Mouse (Mus musculus) frontal cortex, postnatal 14 days (tissue): ENCODE results near the gene Lrmda.

Source experiments
- DNase-seq, 2 experiments: peaks; one replicate each; pipeline ENCODE4 v3.0.0; 2022; ENCODE audit warnings: low spot score in 2 of 2

Gene Lrmda

DNA sequence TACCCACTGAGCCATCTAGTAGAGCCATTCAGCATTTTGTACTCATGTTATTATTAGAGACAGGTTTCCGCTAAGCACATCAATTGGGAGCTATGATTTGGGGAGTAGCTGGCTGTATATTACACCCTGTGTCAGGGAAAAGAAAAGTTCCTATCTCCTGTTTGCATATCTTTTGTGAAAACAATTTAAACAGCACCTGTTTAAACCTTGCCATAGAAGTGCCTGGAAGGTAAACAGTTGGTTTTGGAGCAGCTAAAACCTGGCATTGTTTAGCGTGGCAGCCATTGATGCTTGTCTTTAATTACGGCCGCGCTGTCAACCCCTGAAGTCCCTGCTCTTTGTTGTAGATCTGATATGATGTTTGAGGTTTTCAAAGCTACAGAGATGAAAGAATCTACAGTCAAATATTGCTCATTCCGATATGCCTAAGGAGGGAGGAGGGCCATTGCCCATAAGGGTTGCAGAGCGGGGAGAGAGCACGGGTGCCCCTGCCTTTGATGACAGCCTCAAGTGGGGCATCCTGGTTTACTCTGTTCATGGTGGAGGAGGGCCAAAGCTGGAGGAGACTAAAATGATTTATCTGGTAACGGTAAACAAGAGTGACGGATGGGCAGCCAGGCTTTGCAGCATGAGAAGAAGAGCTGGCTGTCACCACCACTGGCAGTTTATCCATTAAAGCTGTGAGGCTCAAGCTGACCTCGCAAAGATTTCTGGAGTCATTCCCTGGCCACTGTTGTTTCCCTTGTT lies 306.9 kb downstream of the Lrmda start:
- no peak for DNase-seq

DNA sequence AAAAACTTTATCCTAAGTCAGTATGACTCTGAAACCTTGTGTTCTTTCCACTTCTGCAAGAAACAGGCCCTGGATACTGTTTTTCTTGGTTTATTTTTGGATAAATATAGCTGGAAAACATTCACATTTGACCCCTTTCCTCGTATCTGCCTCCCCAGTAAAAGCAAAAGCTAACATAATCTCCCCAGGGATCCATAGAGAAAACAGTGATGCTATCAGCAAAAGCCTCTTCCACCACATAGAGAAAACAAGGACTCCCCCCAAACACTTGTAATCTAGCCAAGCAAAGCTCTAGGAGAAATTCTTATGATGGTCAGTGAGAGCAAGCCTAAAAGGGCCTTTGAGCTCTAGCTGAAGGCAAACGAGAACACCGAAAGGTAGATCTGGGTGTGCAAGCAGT lies 309.7 kb downstream of the Lrmda start:
- DNase-seq = no peak

DNA sequence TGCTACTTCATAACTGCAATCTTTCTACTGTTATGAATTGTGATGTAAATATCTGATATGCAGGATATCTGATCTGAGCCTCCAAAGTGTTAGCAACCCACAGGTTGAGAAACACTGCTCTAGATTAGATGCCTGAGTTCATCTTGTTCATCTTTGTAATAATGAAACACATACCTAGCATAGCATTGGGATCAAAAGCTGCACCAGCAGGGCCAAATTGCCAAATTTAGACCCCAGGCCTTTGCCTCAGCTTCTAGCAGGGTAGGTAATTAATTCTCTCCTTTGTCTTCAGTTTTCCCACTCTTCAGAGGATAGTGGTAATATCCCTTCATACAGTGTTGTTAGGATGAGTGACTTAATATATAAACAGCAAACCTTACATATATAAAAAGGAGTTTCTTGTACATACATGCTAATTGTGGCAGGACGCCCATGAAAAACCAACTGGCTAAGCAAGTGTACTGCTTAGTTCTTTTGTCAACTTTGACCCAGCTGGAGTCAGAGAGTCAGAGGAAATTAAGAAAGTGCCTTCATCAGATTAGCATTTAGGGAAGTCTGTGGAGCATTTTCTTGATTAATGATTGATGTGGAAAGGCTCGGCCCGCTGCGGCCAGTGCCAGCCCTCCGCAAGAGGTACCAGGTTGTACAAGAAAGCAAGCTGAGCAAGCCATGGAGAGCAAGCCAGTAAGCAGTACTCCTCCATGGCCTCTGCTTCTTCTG lies 315.7 kb downstream of the Lrmda start:
- no peak for DNase-seq

DNA sequence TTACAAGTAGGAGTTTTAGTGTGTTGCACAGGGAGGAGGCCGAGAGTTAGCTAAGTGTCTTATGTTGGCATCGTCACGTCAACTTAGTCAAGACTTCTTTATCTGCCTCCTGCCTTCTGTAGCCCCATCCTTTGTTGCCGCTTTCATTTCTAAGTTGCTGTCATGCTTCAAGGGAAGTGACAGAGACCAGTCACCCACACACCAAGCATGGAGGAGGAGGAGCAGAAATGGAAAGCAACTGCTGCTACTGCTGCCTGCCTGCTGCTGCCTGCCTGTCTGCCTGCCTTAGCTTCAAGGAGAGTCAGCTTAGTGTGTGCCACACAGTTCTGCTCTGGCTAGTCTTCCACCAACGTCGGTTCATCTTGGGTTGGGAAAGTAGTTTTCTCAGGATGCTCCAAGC lies 319.7 kb downstream of the Lrmda start:
- peak; percentile 7 to 14 for DNase-seq

DNA sequence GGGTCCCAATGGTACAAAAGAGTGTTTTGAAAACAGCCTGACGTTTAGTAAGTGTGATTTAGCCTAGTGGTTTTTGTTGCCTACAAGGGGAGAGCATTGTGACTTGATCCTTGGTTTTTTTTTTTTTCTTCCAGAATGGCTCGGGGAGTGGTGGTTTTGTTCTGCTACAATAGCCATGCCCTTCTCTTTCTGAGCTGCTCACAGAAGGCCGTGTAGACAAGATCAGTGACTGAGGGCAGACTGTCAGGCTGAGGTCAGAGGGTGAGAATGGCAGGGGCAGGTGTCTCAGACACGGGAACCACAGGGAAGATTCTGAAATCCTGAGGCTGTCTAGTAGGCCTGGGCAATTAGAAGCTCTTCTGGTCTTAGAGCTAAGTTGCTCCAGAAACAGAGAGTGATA lies 323.8 kb downstream of the Lrmda start:
- no peak for DNase-seq

DNA sequence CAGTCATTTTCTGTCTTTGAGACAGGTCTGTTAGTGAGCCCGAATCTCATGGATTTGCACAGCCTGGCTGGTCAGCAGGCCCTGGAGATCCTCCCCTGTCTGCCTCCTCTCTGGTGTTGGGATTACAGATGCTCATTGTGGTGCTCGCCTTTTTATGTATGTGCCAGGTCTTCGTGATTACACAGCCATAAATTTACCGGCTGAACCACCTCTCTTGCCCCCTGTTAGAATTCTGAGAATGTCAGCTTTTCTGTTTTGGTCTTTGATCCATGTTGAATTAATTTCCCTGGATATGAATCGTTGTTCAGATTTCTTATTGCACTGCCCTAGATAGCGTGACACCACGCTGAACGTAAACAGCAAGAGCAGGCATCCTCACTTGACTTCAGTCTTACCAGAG lies 325.7 kb downstream of the Lrmda start:
- DNase-seq = no peak

DNA sequence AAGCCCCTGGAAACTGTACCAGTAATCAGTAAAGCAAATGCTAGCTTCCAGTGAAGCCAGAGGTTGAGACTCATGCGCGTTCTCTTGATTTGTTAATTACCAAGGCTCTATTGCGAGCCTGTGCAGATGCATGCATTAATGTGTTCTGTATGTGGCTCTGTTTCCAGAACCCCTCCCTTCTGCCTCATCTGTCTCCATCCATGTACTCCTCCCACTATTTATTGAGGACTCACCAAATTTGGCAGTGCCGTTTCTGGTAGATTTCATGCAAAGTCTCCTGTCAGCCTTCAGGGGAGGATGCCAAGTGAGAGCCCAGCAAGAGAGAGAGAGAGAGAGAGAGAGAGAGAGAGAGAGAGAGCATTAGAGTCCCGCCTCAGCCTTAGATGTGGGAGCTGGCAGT lies 334.1 kb downstream of the Lrmda start:
- no peak for DNase-seq

DNA sequence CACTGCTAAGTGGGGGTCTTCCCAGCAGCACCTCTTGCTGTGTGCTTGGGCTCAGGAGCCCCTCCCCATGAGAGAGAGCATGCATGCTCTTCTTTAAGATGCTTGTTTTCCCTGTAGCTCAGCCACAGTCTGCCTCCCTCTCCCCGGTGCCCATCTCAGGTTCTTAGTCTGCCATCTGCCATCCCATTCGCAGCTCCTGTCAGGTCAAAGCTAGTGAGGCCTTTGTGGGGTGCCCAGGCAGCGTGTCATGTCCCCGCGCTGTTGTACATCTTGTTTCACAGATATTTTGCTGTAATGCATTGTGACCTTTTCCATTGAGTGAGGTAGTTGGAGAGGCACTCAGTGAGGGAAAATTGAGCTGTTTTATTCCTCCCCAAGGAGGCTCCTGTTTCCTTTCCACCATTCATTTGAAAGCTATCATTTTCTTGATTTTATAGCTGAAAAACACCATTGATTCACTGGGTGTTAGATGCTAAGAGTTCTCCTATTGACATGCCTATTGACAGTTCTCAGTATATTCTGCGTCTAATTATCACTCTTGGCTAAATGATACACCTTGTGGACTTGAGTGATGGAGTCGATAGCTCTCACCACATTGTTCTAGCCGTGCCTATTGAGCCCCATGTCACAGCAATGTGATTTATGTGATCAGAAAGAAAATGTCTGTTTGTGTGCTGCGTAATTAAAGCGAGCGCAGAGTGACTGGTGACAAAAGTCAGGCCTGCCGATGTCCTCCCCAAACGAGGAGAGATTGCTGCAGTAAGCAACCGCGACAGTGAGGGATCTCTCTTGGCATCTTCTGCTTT lies 335.5 kb downstream of the Lrmda start:
- no peak for DNase-seq

DNA sequence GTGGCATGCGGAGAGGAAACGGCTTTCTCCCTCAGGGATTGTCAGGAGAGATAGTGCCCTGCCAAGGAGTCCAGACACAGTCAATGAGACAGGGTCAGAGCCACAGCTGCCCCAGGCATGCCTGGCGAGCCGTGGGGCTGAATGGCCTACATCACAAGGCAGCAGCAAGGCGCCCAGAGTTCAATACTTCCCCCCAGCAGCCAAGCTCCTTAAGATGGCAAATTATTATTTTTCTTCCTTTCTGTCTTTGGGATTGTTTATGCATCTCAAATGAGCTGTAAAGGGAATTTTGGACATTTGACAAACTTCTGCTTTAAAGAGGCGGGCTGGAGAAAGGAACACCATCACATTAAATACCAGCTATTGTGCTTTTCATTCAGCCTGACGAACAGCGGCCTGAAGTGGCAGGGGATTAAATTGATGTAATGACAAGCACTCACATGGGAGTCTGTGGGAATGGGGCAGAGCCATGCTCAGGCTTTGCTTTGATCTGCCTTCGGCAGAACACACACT lies 338.5 kb downstream of the Lrmda start:
- DNase-seq = no peak

DNA sequence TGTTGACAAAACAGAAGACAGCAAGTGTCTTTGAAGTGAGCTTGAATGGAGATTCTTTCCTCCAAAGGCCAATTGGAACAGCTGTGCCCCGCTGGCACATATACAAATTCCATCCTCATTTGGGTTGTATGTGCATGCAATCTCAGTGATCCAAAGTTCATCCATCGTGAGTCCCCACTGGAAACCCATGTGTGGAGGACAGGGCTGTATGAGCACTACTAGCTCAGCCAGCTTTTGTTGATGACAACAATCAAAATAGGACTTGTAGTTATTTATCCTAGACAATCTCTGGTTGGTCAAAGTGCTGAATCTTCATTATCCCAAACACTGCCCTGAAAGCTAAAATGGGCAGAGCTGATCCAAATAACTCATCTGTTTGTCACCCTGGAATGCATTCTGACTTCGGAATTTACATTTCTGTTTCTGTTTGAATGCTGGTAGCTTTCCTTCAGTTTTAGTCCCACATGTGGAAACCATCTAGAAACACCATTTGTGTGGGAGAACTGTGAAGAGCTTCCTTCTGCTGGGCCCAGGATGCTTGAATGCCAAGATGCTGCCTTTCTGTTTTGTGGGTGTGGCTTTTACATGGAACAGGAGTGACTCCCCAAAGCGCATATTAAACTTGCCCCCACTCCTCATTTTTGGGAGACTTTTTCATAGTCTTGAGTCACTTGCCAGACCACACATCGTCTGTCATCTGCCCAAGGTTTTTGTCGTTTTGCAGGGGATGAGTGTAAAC lies 344.7 kb downstream of the Lrmda start:
- DNase-seq = no peak

DNA sequence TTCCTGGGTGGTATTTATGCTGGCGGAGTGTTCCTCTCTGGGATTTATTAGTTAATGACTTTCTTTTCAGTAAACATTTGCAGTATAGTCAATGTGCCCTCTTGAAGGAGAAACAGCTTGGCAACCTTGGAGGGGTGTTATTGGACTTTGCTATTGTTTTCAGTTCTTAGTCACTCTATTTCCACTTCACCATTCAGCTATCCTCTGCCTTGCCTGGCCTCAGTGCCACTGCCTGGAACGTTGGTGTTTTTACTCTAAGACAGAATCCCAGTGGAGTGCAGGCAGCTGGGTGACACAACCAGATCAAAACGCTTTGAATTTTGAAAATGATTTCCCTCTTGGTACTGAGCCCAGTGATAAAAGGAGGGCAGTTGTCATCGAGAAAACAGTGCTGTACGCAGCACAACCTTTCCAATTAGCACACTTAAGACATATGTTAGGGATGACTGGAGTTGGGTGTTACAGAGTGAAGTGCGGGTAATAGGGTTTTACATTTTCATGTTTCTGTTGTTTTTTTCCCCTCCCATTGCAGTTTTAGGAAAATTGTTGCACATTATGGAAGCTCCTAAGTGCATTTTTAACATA lies 345.4 kb downstream of the Lrmda start:
- no peak for DNase-seq

DNA sequence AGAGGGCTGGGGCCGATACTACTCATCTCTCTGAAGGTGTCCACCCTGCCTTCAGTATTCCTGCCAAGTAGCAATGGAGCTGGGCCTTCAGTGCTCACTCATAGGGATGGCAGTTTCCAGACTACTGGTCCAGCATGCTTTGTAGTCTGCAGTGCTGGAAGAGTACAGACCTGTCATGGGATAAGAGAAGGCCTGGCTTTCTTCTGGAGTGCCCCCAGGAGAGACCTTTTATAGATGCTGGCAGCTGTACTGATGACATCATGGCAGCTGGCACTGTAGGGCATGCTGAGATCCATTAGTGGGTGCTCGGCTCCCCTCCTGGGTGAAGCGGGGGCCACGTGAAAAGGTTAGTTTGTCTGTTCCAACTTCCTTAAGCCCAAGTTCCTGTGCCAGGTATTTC lies 348.1 kb downstream of the Lrmda start:
- DNase-seq = no peak

DNA sequence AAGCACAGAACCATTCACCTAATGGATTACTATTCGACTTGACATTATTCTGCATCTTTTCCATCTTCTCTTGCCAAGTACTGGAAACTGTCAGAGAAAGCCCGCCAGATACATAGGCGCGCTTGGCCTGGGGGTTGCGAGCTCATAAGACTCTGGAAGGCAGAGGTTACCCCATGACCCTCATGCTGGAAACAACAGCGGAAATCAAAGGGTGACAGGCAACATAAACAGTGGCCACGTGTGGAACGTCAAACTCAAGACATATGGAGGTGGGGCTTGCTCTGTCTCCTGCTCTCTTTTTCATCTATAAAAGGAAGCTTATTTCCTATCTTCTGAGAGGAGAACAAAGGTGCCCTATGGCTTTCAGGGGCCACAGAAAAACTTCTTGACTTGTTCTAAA lies 351.6 kb downstream of the Lrmda start:
- no peak for DNase-seq

DNA sequence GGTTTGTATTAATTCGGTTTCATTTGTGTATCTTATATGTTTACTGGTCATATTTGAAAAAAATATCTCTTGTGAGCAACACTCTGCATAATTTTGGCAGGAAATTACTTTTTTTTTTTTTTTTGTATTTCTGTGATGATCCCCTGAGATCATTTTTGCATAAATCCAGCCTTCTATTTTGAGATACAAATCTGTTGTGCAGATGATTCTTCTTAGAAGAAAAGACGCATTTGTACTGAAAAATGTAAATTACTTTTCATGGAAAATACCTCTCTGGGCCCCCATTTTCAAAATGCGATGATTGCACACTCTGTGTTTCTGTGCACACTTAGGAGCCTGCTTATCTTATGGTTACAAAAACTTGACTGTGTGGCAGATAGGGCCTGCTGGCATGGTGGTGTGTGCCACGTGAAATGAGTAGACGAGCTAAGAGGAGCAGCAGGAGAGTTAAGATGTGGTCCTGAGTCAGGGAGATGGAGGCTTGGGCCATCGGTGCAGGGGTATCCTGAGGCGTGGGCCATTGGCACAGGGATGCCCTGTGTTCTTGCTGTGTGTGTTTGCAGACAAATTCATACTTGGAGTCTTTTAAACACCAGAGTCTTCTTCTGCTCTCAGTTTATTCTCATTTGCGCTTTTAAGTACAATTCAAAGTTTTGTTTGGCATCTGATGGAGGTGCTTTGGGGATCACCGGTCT lies 353.3 kb downstream of the Lrmda start:
- DNase-seq = no peak

DNA sequence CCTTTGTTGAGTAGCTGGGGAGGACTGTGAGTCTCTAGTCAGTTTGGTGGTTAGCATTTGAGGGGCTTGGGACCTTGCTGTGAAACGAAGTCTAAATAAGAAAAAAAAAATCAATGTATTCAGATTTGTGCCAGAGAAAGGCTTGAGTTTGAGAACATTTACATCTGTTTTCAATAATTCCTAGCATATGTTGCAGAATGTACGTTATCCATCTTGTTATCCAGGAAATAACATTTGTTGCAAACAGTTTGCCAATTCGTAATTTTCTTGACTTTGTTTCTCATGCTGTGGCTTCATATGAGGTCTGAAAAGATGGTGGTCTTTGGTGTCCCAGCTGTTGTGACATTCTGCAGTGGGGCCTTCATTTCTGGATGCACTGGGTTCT lies 353.8 kb downstream of the Lrmda start:
- no peak for DNase-seq

DNA sequence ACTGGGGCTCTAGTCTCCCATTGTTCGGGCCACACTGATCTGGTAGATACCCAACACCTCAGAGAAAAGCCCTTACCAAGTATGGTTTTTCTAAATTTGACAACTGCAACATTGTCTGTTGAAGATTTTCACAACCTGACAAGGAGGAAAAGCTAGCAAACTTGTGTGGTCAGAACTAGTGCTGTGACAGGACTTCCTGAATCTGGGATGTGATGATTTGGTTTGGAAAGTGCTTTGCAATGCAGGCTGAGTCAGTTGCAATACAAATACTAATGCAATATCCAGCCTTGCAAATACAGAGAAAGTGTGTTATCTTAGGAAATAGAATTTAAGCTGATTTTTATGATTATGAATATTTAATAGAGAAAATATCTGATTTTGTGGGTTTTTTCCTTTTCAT lies 357.6 kb downstream of the Lrmda start:
- DNase-seq = no peak

DNA sequence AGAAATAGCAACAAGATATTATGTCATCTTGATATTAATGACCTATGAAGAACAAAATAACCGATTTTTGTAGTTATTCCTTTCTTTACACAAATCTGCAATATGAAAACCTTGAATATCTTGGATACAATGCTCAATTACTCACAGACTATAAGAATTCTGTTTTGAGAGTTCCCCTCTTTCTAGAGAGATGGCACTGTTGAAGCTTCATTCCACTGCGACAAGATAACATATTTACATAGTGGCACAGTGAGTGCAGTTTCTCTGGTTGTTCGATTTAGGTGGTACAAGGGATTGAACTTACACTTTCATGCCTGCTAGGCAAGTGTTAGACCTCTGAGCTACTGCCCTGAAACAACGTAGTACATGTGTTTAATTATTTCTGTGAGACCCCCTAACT lies 362.6 kb downstream of the Lrmda start:
- no peak for DNase-seq

DNA sequence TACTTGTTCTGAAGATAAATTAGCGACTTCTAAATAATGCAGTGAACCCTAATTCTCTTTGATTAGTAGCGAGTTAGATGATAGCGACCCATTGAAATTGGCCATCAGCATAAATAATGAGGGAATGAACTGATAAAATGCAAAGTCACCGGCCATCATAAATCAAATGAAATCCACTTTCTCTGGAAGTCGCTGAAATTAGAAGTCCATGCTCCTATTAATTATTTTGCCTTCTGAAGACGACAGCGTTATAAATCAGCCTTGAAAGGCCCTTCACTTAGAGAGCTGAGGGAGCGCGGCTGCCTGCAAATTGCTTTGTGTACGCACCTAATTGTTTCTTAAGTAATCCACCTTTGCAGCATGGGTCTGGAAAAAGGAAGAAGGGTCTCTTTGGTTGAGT lies 374.1 kb downstream of the Lrmda start:
- DNase-seq = no peak

DNA sequence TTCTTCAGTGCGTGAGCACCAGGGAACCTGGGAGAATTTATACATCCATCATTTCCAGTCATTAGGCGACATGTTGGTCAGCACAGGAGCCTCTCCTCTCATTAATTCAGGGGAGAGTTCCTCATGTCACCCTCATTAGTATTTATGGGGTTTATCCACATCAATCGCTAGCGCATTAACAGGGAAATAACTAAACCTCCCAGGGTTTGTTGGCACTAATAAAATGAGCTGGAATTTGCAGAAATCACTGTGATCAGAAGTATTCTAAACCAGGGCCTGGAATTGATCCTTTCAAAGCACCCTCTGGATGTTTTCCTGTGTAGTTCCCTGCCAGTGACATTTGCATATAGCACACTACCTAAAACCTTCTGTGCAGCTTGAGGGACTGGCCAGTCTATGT lies 382.9 kb downstream of the Lrmda start:
- no peak for DNase-seq

DNA sequence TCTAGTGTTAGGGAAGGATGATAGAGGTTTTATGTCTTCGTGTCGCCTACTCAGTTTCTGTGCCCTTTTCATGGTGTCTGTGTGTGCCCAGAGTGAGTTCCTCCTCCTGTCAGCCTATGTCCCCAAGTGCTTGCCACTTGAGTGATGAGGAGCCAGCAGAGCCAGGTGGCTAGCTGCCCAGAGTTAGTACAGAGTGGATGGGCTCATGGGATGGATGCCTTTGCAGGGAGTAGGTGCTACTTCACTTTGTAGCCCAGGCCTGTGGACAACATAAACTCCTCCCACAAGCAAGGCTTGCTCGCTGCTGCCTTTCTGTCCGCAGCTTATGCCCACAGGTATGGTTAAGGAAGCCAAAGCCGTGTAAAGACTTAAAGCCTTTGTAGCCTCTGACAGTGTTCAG lies 387.1 kb downstream of the Lrmda start:
- DNase-seq = no peak

DNA sequence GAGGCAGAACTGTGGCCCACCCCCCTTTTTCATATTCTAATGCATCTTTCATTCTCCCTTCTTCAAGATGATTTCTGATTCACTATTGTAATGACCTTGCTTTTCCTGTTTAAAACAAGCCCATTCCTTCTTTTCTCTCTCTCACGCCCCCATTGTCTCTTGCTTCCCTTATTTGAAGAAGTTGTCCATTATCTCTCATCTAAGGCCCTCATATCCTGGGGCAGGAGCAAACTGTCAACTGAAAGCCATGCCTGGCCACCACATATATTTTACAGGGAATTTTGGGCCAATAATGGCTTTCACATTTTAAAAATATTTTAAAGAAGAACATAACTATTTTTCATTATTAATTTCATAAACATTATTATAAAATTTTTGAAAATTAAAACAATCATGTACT lies 391.3 kb downstream of the Lrmda start:
- DNase-seq = no peak
